Comparison of ENCODE assay signal across 8 mouse cellular contexts in the genomic region with DNA sequence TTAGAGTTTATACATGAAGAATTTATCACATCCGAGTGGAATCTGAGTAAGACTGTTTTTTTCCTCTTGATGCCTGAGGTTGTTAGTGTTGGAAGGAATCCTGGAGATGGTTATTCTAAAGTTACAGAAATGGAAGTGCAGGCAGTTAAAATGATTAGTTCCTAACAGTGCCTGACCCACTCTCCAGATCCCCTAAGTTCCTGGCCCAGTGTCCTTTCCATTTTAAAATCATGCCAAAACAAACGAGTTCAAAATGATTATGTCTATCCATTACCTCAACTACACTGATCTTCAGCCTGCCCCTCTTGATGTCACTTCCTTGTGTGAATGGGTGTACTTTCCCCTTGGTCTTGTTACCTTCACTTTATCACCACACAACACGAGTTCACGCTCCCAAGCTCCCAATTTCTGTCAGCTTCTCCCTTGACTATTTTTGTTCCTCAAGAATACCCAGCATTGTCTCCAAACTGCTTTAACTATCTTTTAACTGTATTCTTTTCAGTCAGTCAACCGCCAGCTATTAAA. TPM values are rescaled to one million over a fixed set of nuclear protein-coding genes. Genes with fewer than 3 reads are reported as not detected.
DNase-seq lines count a peak whose midpoint lies in the region; ATAC-seq lines count a peak whose summit lies in the region.

No protein-coding gene starts in this region.

- H3K4me2 ChIP-seq in heart, embryonic 11.5 days = peak overlapping the region; percentile 86
- H3K4me2 ChIP-seq in limb, embryonic 13.5 days (replicated peaks) = peak overlapping the region; percentile 89

- peak; percentile 6 for DNase-seq in thymus, postnatal 0 days (ENCODE audit: low spot score)
- no peak for DNase-seq in thymus, adult 18-20 months
- DNase-seq in cerebellum, postnatal 14 days = no peak
- DNase-seq in cerebellum, adult 8-10 months = no peak
- no peak for DNase-seq in cerebellum, adult 18-20 months
- DNase-seq in spleen, postnatal 4 days (ENCODE audit: low spot score in 2 of 2) = no peak

- no peak overlapping the region for H3K9ac ChIP-seq in heart, embryonic 11.5 days (ENCODE audit: low read depth, low read length)
- H3K9ac ChIP-seq in limb, embryonic 13.5 days = peak overlapping the region; percentile 94

- peak overlapping the region; percentile 79 for H3K4me3 ChIP-seq in heart, embryonic 11.5 days (ENCODE audit: low read depth, low read length)
- peak overlapping the region; percentile 93 for H3K4me3 ChIP-seq in limb, embryonic 13.5 days

- 42% methylated on average over 5 of the region's 5 CpGs for WGBS in heart, embryonic 11.5 days (ENCODE audit: insufficient replicate concordance)
- 23% methylated on average over 5 of the region's 5 CpGs for WGBS in limb, embryonic 13.5 days

- H3K27ac ChIP-seq in heart, embryonic 11.5 days (ENCODE audit: low read depth, low read length) = no peak overlapping the region
- no peak overlapping the region for H3K27ac ChIP-seq in limb, embryonic 13.5 days

- no peaks in the 10 kb centered on the region for H3K36me3 ChIP-seq in heart, embryonic 11.5 days (ENCODE audit: control insufficient read depth, insufficient read depth, low read length)
- H3K36me3 ChIP-seq in limb, embryonic 13.5 days = no peaks in the 10 kb centered on the region

- H3K27me3 ChIP-seq in heart, embryonic 11.5 days (ENCODE audit: control insufficient read depth, insufficient read depth, low read length) = peaks cover 10% of the 10 kb centered on the region
- H3K27me3 ChIP-seq in limb, embryonic 13.5 days = peaks cover 4% of the 10 kb centered on the region; the same call in 1 of the 2 replicates

- H3K9me3 ChIP-seq in heart, embryonic 11.5 days (replicated peaks; ENCODE audit: control insufficient read depth, low read length) = no peaks in the 10 kb centered on the region
- H3K9me3 ChIP-seq in limb, embryonic 13.5 days = no peaks in the 10 kb centered on the region

- ATAC-seq in heart, embryonic 11.5 days (replicated peaks; ENCODE audit: insufficient number of reproducible peaks, low FRiP score, low TSS enrichment) = no peak
- ATAC-seq in limb, embryonic 13.5 days (ENCODE audit: low FRiP score, low read depth) = no peak

- peaks cover 2% of the 10 kb centered on the region; the same call in 1 of the 2 replicates for H3K4me1 ChIP-seq in heart, embryonic 11.5 days (ENCODE audit: control insufficient read depth, insufficient read depth, low read length)
- peaks cover 24% of the 10 kb centered on the region for H3K4me1 ChIP-seq in limb, embryonic 13.5 days

RNA-seq across cellular contexts. Expression of a gene that starts 1.7 kb away (rescaled TPM):
- 11.0 and 14.4 TPM in 2 replicates for polyA plus RNA-seq in thymus, postnatal 0 days (2015; fragmentation: Nextera tagmentation; extraction: Ambion mirVana)
- 11.0 and 11.9 TPM in 2 replicates for polyA plus RNA-seq in heart, embryonic 11.5 days (2014; fragmentation: Nextera tagmentation; extraction: Ambion mirVana)
- polyA plus RNA-seq in limb, embryonic 13.5 days (2015; fragmentation: Nextera tagmentation; extraction: Ambion mirVana) = 24.5 and 26.9 TPM in 2 replicates

RNA-seq across cellular contexts. Expression of a gene that starts 59.5 kb away (rescaled TPM):
- 2.6 and 2.8 TPM in 2 replicates for polyA plus RNA-seq in thymus, postnatal 0 days (2015; fragmentation: Nextera tagmentation; extraction: Ambion mirVana)
- 8.5 and 8.6 TPM in 2 replicates for polyA plus RNA-seq in heart, embryonic 11.5 days (2014; fragmentation: Nextera tagmentation; extraction: Ambion mirVana)
- 2.2 and 2.3 TPM in 2 replicates for polyA plus RNA-seq in limb, embryonic 13.5 days (2015; fragmentation: Nextera tagmentation; extraction: Ambion mirVana)
